Mouse (Mus musculus): ENCODE measurements around the gene 4930442H23Rik. TPM values are rescaled to one million over a fixed set of nuclear protein-coding genes. Genes with fewer than 3 reads are reported as not detected.

4930442H23Rik gene
- polyA plus RNA-seq, 1 experiment, result not detected

GRCm38 (mm10) chr10:81134966-81135681 is 48.5 kb downstream of the 4930442H23Rik start, which contains the start of gene Zbtb7a:
TSS of gene Zbtb7a (plus strand) at chr10:81135220.
- TF ChIP-seq CTCF (IDR thresholded peaks at IDR 0.05; ENCODE audit: extremely low read depth, insufficient read depth, low read length) (no peak), POLR2A (IDR thresholded peaks at IDR 0.05; ENCODE audit: extremely low read depth, insufficient read depth, low read length) (no peak)
- peak within 1 kb of the TSS; percentile 97 for H3K4me3 ChIP-seq (ENCODE audit: insufficient read depth, low read length)
- peaks cover 6% of the 10 kb centered on the region for H3K4me1 ChIP-seq (ENCODE audit: control insufficient read depth, insufficient read depth, low read length)
- peak within 1 kb of the TSS; percentile 95 for H3K27ac ChIP-seq (ENCODE audit: insufficient read depth, low read length)

GRCm38 (mm10) chr10:81134181-81134587 is 49.5 kb downstream of the 4930442H23Rik start:
- H3K27ac ChIP-seq (ENCODE audit: insufficient read depth, low read length), result no peak overlapping the region
- TF ChIP-seq CTCF (IDR thresholded peaks at IDR 0.05; ENCODE audit: extremely low read depth, insufficient read depth, low read length) (no peak), POLR2A (IDR thresholded peaks at IDR 0.05; ENCODE audit: extremely low read depth, insufficient read depth, low read length) (no peak)
- no peak overlapping the region for H3K4me3 ChIP-seq (ENCODE audit: insufficient read depth, low read length)
- H3K4me1 ChIP-seq (ENCODE audit: control insufficient read depth, insufficient read depth, low read length), result peaks cover 4% of the 10 kb centered on the region

Other genes starting within 250 kb of the 4930442H23Rik start
- gene Gng7, start 168.9 kb downstream of the 4930442H23Rik start, polyA plus RNA-seq (2012; rRNA removed), result 77.9 and 152 TPM in 2 replicates
- 83.8 and 85.3 TPM in 2 replicates for gene Diras1, start 158.2 kb downstream of the 4930442H23Rik start, polyA plus RNA-seq (2012; rRNA removed)
- 72.8 and 73.0 TPM in 2 replicates for gene Slc39a3, start 146.4 kb downstream of the 4930442H23Rik start, polyA plus RNA-seq (2012; rRNA removed)
- gene Sgta, start 123.7 kb downstream of the 4930442H23Rik start, polyA plus RNA-seq (2012; rRNA removed), result 222 and 228 TPM in 2 replicates
- 66.2 and 68.5 TPM in 2 replicates for gene Thop1, start 113.8 kb downstream of the 4930442H23Rik start, polyA plus RNA-seq (2012; rRNA removed)
- gene Creb3l3, start 85.0 kb downstream of the 4930442H23Rik start, polyA plus RNA-seq (2012; rRNA removed), result 0.42 TPM in 2 replicates
- gene Map2k2, start 77.9 kb downstream of the 4930442H23Rik start, polyA plus RNA-seq (2012; rRNA removed), result 192 and 201 TPM in 2 replicates
- 46.9 and 49.9 TPM in 2 replicates for gene Zbtb7a, start 48.6 kb downstream of the 4930442H23Rik start, polyA plus RNA-seq (2012; rRNA removed)
- 21.3 and 22.5 TPM in 2 replicates for gene Pias4, start 15.9 kb downstream of the 4930442H23Rik start, polyA plus RNA-seq (2012; rRNA removed)
- 1,040 and 1,088 TPM in 2 replicates for gene Eef2, start 7.2 kb downstream of the 4930442H23Rik start, polyA plus RNA-seq (2012; rRNA removed)
- gene Dapk3, start 844 bp downstream of the 4930442H23Rik start, polyA plus RNA-seq (2012; rRNA removed), result 71.2 and 77.1 TPM in 2 replicates
- gene Nmrk2, start 18.2 kb upstream of the 4930442H23Rik start, polyA plus RNA-seq (2012; rRNA removed), result 0.13 and 0.19 TPM in 2 replicates
- 166 and 169 TPM in 2 replicates for gene Atcay, start 47.0 kb upstream of the 4930442H23Rik start, polyA plus RNA-seq (2012; rRNA removed)
- gene Zfr2, start 49.3 kb upstream of the 4930442H23Rik start, polyA plus RNA-seq (2012; rRNA removed), result 93.1 and 105 TPM in 2 replicates
- 475 and 540 TPM in 2 replicates for gene Matk, start 69.1 kb upstream of the 4930442H23Rik start, polyA plus RNA-seq (2012; rRNA removed)
- gene Mrpl54, start 83.1 kb upstream of the 4930442H23Rik start, polyA plus RNA-seq (2012; rRNA removed), result 61.1 and 64.7 TPM in 2 replicates
- 52.1 and 58.2 TPM in 2 replicates for gene Apba3, start 83.1 kb upstream of the 4930442H23Rik start, polyA plus RNA-seq (2012; rRNA removed)
- 0.15 and 0.17 TPM in 2 replicates for gene Tjp3, start 107.7 kb upstream of the 4930442H23Rik start, polyA plus RNA-seq (2012; rRNA removed)
- gene Pip5k1c, start 109.1 kb upstream of the 4930442H23Rik start, polyA plus RNA-seq (2012; rRNA removed), result 414 and 443 TPM in 2 replicates
- gene Cactin, start 137.3 kb upstream of the 4930442H23Rik start, polyA plus RNA-seq (2012; rRNA removed), result 32.2 and 33.0 TPM in 2 replicates
- gene Tbxa2r, start 144.9 kb upstream of the 4930442H23Rik start, polyA plus RNA-seq (2012; rRNA removed), result 2.7 and 2.9 TPM in 2 replicates
- 1.2 and 1.4 TPM in 2 replicates for gene Gipc3, start 159.4 kb upstream of the 4930442H23Rik start, polyA plus RNA-seq (2012; rRNA removed)
- 34.4 and 36.3 TPM in 2 replicates for gene Hmg20b, start 166.6 kb upstream of the 4930442H23Rik start, polyA plus RNA-seq (2012; rRNA removed)
- 30.1 and 30.8 TPM in 2 replicates for gene Mfsd12, start 173.6 kb upstream of the 4930442H23Rik start, polyA plus RNA-seq (2012; rRNA removed)
- gene 4930404N11Rik, start 182.0 kb upstream of the 4930442H23Rik start, polyA plus RNA-seq (2012; rRNA removed), result 0.45 and 0.52 TPM in 2 replicates
- gene Fzr1, start 194.7 kb upstream of the 4930442H23Rik start, polyA plus RNA-seq (2012; rRNA removed), result 75.5 and 76.0 TPM in 2 replicates
- 106 and 108 TPM in 2 replicates for gene Dohh, start 200.6 kb upstream of the 4930442H23Rik start, polyA plus RNA-seq (2012; rRNA removed)
- gene Gm48551, start 200.6 kb upstream of the 4930442H23Rik start, polyA plus RNA-seq (2012; rRNA removed), result 5.8 and 5.9 TPM in 2 replicates
- gene Gm48552, start 205.2 kb upstream of the 4930442H23Rik start, polyA plus RNA-seq (2012; rRNA removed), result 6.8 and 7.8 TPM in 2 replicates
- gene Smim24, start 209.2 kb upstream of the 4930442H23Rik start, polyA plus RNA-seq (2012; rRNA removed), result 2.5 and 3.0 TPM in 2 replicates

Data from cortical plate, adult 2 months (tissue).